Mouse (Mus musculus) liver, postnatal 0 days (tissue): ENCODE data around the gene Trpm1.

Source experiments
- CTCF ChIP-seq: sonication (generic); IDR thresholded peaks from 2 replicates; pipeline ENCODE4 v1.5.1; 2016; ENCODE audit warnings: antibody characterized with exemption, low read depth
- EP300 ChIP-seq: IDR thresholded peaks from 2 replicates; pipeline ENCODE4 v1.6.1; 2016; ENCODE audit warnings: antibody characterized with exemption, low read depth, mild to moderate bottlenecking

DNA sequence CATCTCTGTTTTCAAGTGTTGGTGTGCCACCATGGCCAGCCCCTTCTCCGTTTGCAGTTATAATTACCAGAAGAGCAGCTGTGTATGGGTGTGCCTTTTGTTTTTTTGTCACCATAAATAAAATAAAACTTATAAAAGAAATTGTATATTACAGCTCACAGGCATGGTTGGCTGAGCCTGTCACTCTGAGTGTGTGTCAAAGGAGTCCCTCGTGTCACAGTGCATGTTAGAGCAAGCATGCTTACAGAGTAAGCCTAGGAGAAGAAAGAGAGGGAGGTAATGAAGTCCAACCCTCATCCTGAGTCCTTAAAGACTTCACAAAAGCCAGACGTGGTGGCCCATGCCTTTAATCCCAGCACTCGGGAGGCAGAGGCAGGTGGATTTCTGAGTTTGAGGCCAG lies 88.8 kb downstream of the Trpm1 start:
- TF ChIP-seq EP300 (no peak), CTCF (no peak)
